Mouse (Mus musculus): ENCODE data around the gene Ell3. TPM values are rescaled to one million over a fixed set of nuclear protein-coding genes. Genes with fewer than 3 reads are reported as not detected.

The Ell3 gene
- polyA plus RNA-seq, 1 experiment from 2014 or later = 3.6 TPM

Small RNA genes within 50 kb of the gene (microRNA-seq; reads per million reads assigned to microRNA genes)
- gene Gm22953 = not detected

Other genes with a start within 250 kb of the Ell3 start
- 18.9 and 22.5 TPM in 2 replicates for gene Trp53bp1, start 172.9 kb downstream of the Ell3 start, polyA plus RNA-seq (2015; fragmentation: Nextera tagmentation; extraction: Ambion mirVana)
- gene Map1a, start 154.7 kb downstream of the Ell3 start, polyA plus RNA-seq (2015; fragmentation: Nextera tagmentation; extraction: Ambion mirVana) = 0.19 and 0.21 TPM in 2 replicates
- 5.6 and 5.8 TPM in 2 replicates for gene Ppip5k1, start 88.9 kb downstream of the Ell3 start, polyA plus RNA-seq (2015; fragmentation: Nextera tagmentation; extraction: Ambion mirVana)
- 4.8 TPM in 1 of 2 replicates, not detected in the other for gene Ckmt1, start 86.6 kb downstream of the Ell3 start, polyA plus RNA-seq (2015; fragmentation: Nextera tagmentation; extraction: Ambion mirVana)
- not detected in 2 replicates for gene Strc, start 57.1 kb downstream of the Ell3 start, polyA plus RNA-seq (2015; fragmentation: Nextera tagmentation; extraction: Ambion mirVana)
- 302 and 304 TPM in 2 replicates for gene Pdia3, start 30.5 kb downstream of the Ell3 start, polyA plus RNA-seq (2015; fragmentation: Nextera tagmentation; extraction: Ambion mirVana)
- gene Catsper2, start 30.5 kb downstream of the Ell3 start, polyA plus RNA-seq (2015; fragmentation: Nextera tagmentation; extraction: Ambion mirVana) = 0.63 and 0.78 TPM in 2 replicates
- gene Serf2, start 4.9 kb upstream of the Ell3 start, polyA plus RNA-seq (2015; fragmentation: Nextera tagmentation; extraction: Ambion mirVana) = 209 and 224 TPM in 2 replicates
- gene Hypk, start 9.0 kb upstream of the Ell3 start, polyA plus RNA-seq (2015; fragmentation: Nextera tagmentation; extraction: Ambion mirVana) = 64.5 and 79.5 TPM in 2 replicates
- 0.05 and 0.20 TPM in 2 replicates for gene Serinc4, start 12.5 kb upstream of the Ell3 start, polyA plus RNA-seq (2015; fragmentation: Nextera tagmentation; extraction: Ambion mirVana)
- gene Mfap1b, start 29.8 kb upstream of the Ell3 start, polyA plus RNA-seq (2015; fragmentation: Nextera tagmentation; extraction: Ambion mirVana) = 19.4 and 20.5 TPM in 2 replicates
- 10.8 and 11.8 TPM in 2 replicates for gene Mfap1a, start 62.4 kb upstream of the Ell3 start, polyA plus RNA-seq (2015; fragmentation: Nextera tagmentation; extraction: Ambion mirVana)
- gene Wdr76, start 62.4 kb upstream of the Ell3 start, polyA plus RNA-seq (2015; fragmentation: Nextera tagmentation; extraction: Ambion mirVana) = 6.3 and 7.7 TPM in 2 replicates

Data from liver, embryonic 16.5 days (tissue).